Mouse (Mus musculus) stomach, postnatal 0 days (tissue): ENCODE measurements around the gene Syf2. TPM values are rescaled to one million over a fixed set of nuclear protein-coding genes. Genes with fewer than 3 reads are reported as not detected.

Source experiments
- ATAC-seq: fragments of 200-750 bp; cut with Nextera tagmentation; 2 replicates; pipeline ENCODE4 v1.8.0; 2017; ENCODE audit not compliant: low FRiP score, low TSS enrichment
- DNase-seq: peaks from one replicate; pipeline ENCODE4 v3.0.0-alpha.2; 2016; ENCODE audit warnings: low spot score
- H3K27ac ChIP-seq: fragments of 300-500 bp; sonication (generic); replicated peaks from 2 replicates; pipeline ENCODE4 v1.5.1; 2014; ENCODE audit warnings: mild to moderate bottlenecking, control low read depth
- H3K27me3 ChIP-seq: fragments of 300-500 bp; sonication (generic); 2 replicates; pipeline ENCODE4 v1.6.1; 2014; ENCODE audit warnings: low read length; ENCODE audit not compliant: control insufficient read depth, insufficient read depth
- H3K36me3 ChIP-seq: fragments of 300-500 bp; sonication (generic); 2 replicates; pipeline ENCODE4 v1.6.1; 2014; ENCODE audit warnings: low read length, mixed read lengths; ENCODE audit not compliant: control insufficient read depth, insufficient read depth
- H3K4me1 ChIP-seq: fragments of 300-500 bp; sonication (generic); replicated peaks from 2 replicates; pipeline ENCODE4 v1.6.1; 2014; ENCODE audit warnings: antibody characterized with exemption; ENCODE audit not compliant: control insufficient read depth, insufficient read depth
- H3K4me2 ChIP-seq: fragments of 300-500 bp; sonication (generic); replicated peaks from 2 replicates; pipeline ENCODE4 v1.6.1; 2014; ENCODE audit warnings: low read depth, mild to moderate bottlenecking, control low read depth, moderate library complexity
- H3K4me3 ChIP-seq: fragments of 300-500 bp; sonication (generic); 2 replicates; pipeline ENCODE4 v1.5.1; 2014; ENCODE audit warnings: low read depth, low read length, control low read depth
- H3K9ac ChIP-seq: fragments of 300-500 bp; sonication (generic); 2 replicates; pipeline ENCODE4 v1.6.1; 2014; ENCODE audit warnings: mild to moderate bottlenecking, low read length, control low read depth, mixed read lengths
- H3K9me3 ChIP-seq: fragments of 300-500 bp; sonication (generic); 2 replicates; pipeline ENCODE4 v1.6.1; 2016; ENCODE audit warnings: low read length; ENCODE audit not compliant: control insufficient read depth
- CTCF ChIP-seq: IDR thresholded peaks from 2 replicates; pipeline ENCODE4 v1.5.1; 2016; ENCODE audit warnings: antibody characterized with exemption, low read depth, mild to moderate bottlenecking, moderate library complexity
- EP300 ChIP-seq: optimal IDR thresholded peaks from 2 replicates; pipeline ENCODE3; 2016; ENCODE audit warnings: antibody characterized with exemption
- WGBS: fragments of 180-500 bp; shearing (Covaris S2); extraction: QIAGEN DNeasy Blood & Tissue Kit; methylation state at CpG from one replicate; pipeline ENCODE4 v1.1.7; 2014; 5-methylcytosine and 5-hydroxymethylcytosine counted together
- polyA plus RNA-seq: library from polyadenylated mRNA; unstranded; fragments of >200 nt; fragmentation: Nextera tagmentation; extraction: Ambion mirVana; gene quantifications from 2 replicates; pipeline ENCODE4 v1.2.1, GENCODE M21; 2015

Syf2 gene
- 74.1 and 77.9 TPM in 2 replicates for polyA plus RNA-seq

DNA sequence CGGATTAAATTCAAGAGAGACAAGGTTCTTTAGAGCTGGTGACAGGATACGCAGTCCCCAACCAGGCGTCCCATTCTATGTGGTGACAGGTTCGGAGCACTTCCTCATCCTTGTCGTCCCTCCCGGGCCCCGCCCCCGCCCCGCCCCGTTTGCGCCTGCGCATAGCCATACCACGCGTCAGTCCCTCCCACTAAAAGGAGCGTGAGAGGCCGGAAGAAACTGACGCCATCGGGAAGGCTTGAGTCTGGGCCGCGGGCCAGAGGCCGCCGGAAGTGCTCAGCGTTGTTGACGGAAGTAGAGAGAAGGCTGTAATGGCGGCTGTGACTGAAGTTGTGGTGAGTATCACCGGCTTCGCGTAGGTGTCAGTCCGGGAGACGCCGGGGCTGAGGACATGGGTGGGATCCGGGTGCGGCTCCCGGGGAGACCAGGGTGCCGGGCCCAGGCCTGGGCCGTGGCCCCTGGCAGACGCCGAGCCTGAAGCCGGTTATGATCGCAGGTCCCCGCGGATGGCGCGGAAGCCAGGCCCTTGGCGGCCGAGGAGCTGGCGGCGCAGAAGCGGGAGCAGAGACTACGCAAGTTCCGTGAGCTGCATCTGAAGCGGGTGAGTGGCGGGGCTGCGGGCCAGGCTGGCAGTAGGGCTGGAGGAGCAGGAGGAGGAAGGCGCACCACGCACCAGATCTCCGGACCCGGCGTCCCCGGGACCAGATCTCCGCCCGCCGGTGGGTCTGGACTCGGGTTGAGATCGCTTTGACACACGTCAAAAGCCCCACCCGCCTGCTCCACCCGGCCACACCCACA is at the start of gene Syf2:
TSS of gene Syf2 (plus strand) at position 215 of the 798 bp plus-strand sequence.
- H3K4me1 ChIP-seq: peaks cover under 1% of the 10 kb centered on the region; the same call in 1 of the 2 replicates
- peak; percentile 93 for ATAC-seq
- H3K9me3 ChIP-seq: no peaks in the 10 kb centered on the region
- TF ChIP-seq CTCF (no peak), EP300 (peak; percentile 68)
- peak; percentile 99 for DNase-seq
- no peaks in the 10 kb centered on the region for H3K27me3 ChIP-seq
- WGBS: under 1% methylated on average over 64 of the region's 68 CpGs
- peak within 1 kb of the TSS; percentile 95 for H3K4me3 ChIP-seq
- peaks cover 38% of the 10 kb centered on the region for H3K36me3 ChIP-seq
- peak within 1 kb of the TSS; percentile 91 for H3K9ac ChIP-seq
- peak within 1 kb of the TSS; percentile 95 for H3K27ac ChIP-seq
- peak within 1 kb of the TSS; percentile 78 for H3K4me2 ChIP-seq

DNA sequence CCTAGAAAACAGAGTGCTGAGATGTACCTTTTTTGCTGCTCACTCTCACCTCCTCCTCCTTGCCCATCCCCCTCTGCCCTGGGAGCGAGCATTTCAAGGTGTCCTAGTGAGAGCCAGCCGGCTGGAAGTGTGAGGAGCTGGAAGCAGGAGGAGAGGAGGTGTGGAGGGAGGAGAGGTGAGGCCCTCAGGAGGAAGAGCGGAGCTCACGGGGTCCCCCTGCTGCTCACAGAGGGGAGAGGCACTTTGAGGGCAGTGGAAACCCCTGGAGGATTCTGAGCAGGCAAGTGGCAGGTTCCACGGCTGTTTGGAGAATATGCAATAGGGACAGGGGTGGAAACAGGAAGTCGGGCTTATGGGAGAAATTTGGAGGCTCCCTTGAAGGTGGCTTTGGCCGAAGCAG is 47.4 kb upstream of the Syf2 start:
- H3K9ac ChIP-seq: no peak overlapping the region
- ATAC-seq: peak; percentile 49; the same call in 1 of the 2 replicates
- TF ChIP-seq EP300: no peak
- peak; percentile 81 for TF ChIP-seq CTCF
- no peaks in the 10 kb centered on the region for H3K36me3 ChIP-seq
- no peaks in the 10 kb centered on the region for H3K27me3 ChIP-seq
- no peaks in the 10 kb centered on the region for H3K9me3 ChIP-seq
- H3K4me3 ChIP-seq: no peak overlapping the region
- H3K27ac ChIP-seq: no peak overlapping the region
- 24% methylated on average over 7 of the region's 7 CpGs for WGBS
- DNase-seq: peak; percentile 60
- H3K4me1 ChIP-seq: 0 out of 2 replicates have a peak, but pooled peaks cover 3% of the 10 kb centered on the region
- H3K4me2 ChIP-seq: no peak overlapping the region

DNA sequence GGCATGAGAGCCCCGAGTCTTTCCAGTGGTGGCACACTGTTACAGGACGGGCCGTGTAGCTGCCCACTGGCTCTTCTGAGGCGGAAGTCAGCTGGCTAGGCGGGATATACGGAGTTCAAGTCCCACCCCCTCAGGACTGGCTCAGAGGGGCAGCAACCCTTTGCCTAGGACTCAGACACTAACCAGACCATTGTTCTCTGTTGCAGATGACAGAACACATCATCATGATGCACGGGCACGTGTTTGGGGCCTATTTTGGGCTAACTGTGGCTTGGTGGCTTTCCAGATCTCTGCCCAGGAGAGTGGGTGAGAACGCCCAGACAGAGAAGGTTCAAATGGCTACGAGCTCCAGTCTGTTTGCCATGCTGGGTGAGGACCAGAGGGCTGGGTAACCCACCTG is 46.9 kb upstream of the Syf2 start:
- Histone ChIP-seq H3K4me1 (0 out of 2 replicates have a peak, but pooled peaks cover 3% of the 10 kb centered on the region), H3K4me2 (no peak overlapping the region), H3K27me3 (no peaks in the 10 kb centered on the region), H3K27ac (no peak overlapping the region), H3K9me3 (no peaks in the 10 kb centered on the region), H3K4me3 (no peak overlapping the region), H3K9ac (no peak overlapping the region), H3K36me3 (no peaks in the 10 kb centered on the region)
- no peak for TF ChIP-seq CTCF
- no peak for TF ChIP-seq EP300
- ATAC-seq (no peak), DNase-seq (no peak)
- WGBS: 80% methylated on average over 10 of the region's 10 CpGs

DNA sequence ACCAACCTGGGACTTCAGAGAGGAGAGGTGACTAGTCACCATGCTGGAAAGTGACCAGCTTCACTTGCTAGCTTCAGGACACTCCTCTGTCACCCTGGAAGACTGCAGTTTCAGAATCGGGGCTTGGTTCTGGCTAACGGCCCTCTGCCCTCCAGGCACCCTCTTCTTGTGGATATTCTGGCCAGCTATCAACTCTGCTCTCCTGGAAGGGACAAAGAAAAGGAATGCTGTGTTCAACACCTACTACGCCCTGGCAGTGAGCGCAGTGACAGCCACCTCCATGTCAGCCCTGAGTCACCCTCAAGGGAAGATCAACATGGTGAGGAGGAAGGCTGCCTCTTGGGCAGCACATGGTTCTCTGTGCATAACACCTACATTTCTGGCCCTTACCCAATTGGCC is 46.3 kb upstream of the Syf2 start:
- ATAC-seq: no peak
- 95% methylated on average over 4 of the region's 4 CpGs for WGBS
- Histone ChIP-seq H3K4me3 (no peak overlapping the region), H3K27me3 (no peaks in the 10 kb centered on the region), H3K27ac (no peak overlapping the region), H3K9me3 (no peaks in the 10 kb centered on the region), H3K36me3 (no peaks in the 10 kb centered on the region), H3K4me1 (0 out of 2 replicates have a peak, but pooled peaks cover 3% of the 10 kb centered on the region), H3K9ac (no peak overlapping the region), H3K4me2 (no peak overlapping the region)
- TF ChIP-seq CTCF (no peak), EP300 (no peak)
- no peak for DNase-seq

GRCm38 (mm10) chr4:134892096-134892495 is 38.6 kb upstream of the Syf2 start:
- H3K27ac ChIP-seq: no peak overlapping the region
- H3K9me3 ChIP-seq: no peaks in the 10 kb centered on the region
- H3K4me1 ChIP-seq: no peaks in the 10 kb centered on the region
- no peak overlapping the region for H3K4me3 ChIP-seq
- H3K4me2 ChIP-seq: no peak overlapping the region
- peaks cover 5% of the 10 kb centered on the region for H3K36me3 ChIP-seq
- TF ChIP-seq EP300: no peak
- no peak; the same call in 1 of the 2 replicates for TF ChIP-seq CTCF
- no peaks in the 10 kb centered on the region for H3K27me3 ChIP-seq
- 78% methylated on average over 6 of the region's 6 CpGs for WGBS
- no peak for ATAC-seq
- no peak for DNase-seq
- no peak overlapping the region for H3K9ac ChIP-seq

GRCm38 (mm10) chr4:134897256-134897655 is 33.4 kb upstream of the Syf2 start:
- 85% methylated on average over 6 of the region's 6 CpGs for WGBS
- H3K9ac ChIP-seq: no peak overlapping the region
- H3K27ac ChIP-seq: no peak overlapping the region
- no peaks in the 10 kb centered on the region for H3K9me3 ChIP-seq
- peaks cover 26% of the 10 kb centered on the region for H3K36me3 ChIP-seq
- no peaks in the 10 kb centered on the region for H3K27me3 ChIP-seq
- no peak overlapping the region for H3K4me2 ChIP-seq
- ATAC-seq: no peak; the same call in 1 of the 2 replicates
- no peaks in the 10 kb centered on the region for H3K4me1 ChIP-seq
- no peak for DNase-seq
- no peak overlapping the region for H3K4me3 ChIP-seq
- TF ChIP-seq CTCF (no peak), EP300 (no peak)
